Mouse (Mus musculus): ENCODE measurements around the gene Agrp.

Gene Agrp

GRCm38 (mm10) chr8:105546384-105547350, 90.5 kb downstream of the Agrp start:
- no peak for DNase-seq

DNA sequence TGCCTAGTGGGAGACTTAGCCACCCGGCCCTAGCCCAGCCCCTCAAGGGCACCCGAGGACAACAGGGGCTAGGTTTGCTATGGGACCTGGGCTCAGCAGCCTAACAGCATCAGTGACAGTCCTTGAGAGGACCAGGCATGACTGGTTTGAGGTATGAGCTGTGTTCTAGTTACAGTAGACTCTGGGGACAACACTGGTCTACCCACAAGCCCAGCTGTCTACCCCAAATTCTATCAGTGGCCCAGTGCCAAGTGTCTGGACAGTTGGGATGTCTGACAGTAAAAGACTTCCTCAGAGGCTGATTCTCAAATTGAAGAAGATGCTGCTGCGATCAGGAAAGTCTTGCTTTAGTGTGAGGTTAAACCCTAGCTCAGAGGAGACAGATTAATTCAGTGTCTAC, 91.9 kb downstream of the Agrp start:
- no peak for DNase-seq

- no peak for DNase-seq
Measured at GRCm38 (mm10) chr8:105544544-105545205, 92.5 kb downstream of the Agrp start.

- no peak for DNase-seq
Measured at GRCm38 (mm10) chr8:105543703-105544102, 93.5 kb downstream of the Agrp start.

- no peak for DNase-seq
Measured at GRCm38 (mm10) chr8:105542808-105543207, 94.4 kb downstream of the Agrp start.

DNA sequence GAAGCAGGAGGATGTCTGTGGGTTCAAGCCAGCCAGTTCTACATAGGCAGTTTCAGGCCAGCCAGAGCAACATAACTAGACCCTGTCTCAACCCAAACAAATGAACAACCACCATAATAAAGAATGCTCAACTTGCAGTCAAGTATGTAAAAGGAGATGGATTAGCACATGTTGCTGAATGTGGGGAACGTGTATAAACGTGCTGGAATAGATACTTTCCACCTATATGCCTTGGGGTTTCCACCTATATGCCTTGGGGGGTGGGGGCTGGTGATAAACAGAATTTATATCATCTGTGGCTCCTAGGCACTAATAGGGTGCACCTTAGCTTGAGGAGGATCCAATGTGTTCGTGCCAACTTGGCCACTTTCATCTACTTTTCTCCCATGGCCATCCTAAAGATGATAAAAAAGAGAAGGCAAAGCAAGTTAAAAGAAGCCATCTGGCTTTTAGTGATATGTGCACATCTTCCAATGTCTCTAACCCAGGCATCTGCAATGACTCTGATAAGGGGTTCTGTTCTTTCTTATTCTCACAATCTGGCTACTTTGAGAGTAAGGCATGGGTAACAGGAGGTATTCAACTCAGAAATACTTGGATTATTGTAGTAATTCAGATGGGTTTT, 95.0 kb downstream of the Agrp start:
- no peak for DNase-seq

DNA sequence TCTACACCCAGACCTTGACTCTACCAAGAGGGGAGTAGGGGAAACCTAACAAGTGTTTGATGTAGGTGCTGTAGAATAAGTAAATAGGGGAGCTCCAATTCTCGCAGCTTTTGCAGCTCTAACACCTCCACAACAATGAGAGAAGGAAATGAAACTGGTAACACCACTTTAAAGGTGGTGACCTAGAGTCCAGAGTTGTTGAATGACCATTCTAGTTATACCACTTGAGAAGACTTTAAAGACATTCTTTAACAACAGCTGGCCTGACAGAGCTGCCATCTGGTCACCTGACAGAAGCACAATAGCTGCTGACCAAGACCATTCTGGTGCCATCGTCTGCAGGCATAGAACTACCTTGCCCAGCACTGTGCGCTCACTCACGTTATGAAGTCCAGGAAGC, 98.3 kb downstream of the Agrp start:
- DNase-seq: no peak

DNA sequence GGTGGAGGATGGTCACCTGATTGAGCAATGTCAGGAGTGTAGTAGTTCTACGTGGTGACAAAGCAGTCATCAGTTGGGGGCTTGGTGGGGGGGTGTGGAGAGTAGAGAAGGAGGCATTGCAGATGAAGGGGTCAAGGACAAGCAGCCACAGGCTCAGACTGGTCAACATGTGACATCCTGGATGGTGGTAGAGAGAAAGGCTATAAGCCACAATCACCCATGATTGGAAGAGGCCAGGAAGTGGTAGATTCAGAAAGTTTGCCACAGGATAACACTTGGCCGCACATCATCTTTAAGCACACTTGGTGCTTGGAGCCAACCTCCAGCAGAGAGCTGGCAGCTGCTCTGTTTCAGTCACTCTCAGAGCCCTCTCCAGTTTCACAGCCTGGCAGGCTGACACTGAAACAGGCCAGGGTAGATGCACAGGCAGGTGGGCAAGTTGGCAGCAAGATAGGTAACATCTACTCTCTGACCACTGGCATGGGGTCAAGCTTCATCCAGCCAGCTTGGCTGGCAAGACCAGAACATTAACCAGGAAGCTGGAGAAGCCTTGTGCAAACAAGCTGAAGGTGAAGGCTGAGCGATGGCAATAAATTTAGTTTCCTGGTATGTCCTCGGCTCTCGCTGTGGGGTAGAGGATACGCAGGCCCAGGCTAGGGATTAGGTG, 100.0 kb downstream of the Agrp start:
- no peak for DNase-seq

- no peak for DNase-seq
Measured at GRCm38 (mm10) chr8:105536546-105536945, 100.6 kb downstream of the Agrp start.

GRCm38 (mm10) chr8:105533892-105534329, 103.3 kb downstream of the Agrp start:
- peak; percentile 79 for DNase-seq

- no peak for DNase-seq
Measured at GRCm38 (mm10) chr8:105533439-105533838, 103.8 kb downstream of the Agrp start.

- DNase-seq: no peak
Measured at GRCm38 (mm10) chr8:105531774-105532173, 105.4 kb downstream of the Agrp start.

DNA sequence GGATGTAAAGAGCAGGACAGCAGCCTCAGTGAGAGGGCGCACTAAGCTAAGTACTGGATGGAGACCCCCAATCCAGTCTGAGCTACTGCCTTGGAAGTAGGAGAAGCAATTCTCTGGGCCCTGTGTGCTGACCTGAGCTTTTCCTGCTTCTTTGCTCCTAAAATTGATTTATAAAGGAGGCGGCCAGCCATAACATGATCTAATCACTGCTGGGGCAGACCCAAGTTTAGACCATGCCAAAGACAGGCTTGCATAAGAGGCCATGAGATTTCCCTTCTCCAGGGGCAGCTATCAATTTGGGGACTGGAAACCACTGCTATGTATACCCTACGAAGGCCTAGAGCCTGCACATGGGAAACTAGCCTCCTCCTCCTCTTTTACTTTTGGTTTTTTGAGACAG, 107.9 kb downstream of the Agrp start:
- no peak for DNase-seq

DNA sequence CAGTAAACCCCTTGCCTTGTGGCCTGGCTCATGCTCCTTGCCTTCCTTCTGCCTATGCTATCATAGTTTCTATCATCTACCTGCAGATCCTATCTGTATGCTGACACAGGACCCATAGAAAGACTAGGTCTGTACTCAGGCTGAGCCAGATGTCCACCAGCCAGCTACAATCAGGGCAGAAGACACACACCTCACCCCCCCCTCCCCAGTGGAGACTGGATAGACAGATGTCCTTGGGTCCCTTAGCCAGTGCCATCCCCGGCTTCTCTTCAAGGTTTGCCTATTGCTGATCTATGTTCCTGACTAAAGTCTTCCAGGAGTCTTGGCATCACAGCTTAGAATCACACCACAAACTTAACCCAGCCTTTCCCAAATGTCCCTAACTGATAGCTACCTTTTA, 109.0 kb downstream of the Agrp start:
- no peak for DNase-seq

DNA sequence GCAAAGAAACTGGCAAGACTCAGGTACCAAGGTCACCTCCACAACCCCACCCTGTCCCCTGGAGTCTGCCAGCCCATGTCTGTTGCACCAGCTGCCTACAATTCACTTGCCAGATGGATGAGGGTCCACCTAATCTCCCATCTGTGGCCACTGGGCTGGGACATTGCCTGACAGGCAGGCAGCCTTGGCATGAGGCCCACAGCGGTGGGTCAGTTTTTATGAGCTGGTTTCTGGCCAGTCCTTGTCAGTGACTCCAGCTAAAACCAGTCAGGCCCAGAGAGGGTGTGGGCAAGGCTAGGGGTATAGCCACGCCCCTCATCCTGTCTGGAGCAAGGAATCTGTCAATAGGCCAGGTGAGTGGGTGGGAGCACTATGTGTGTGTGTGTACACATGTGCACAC, 110.1 kb downstream of the Agrp start:
- peak; percentile 72 for DNase-seq

DNA sequence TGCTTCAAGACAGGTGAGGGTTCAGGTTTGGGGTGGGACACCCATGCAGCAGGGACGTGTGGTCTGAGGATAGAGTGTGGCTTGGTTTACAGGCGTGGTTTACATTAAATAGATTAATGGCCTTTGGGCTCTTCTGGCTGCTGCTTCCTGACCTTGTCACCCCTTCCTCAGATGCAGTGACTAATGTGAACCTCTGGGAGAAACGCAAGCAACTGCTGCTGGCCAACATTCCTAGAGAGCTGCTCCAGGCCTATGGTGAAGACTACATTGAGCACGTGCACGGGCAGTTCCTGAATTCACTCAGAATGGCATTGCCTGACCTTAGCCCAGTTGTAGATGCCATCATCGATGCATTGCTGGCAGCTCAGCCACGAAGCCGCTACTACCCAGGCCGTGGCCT, 114.3 kb downstream of the Agrp start:
- DNase-seq: no peak

- no peak for DNase-seq
Measured at GRCm38 (mm10) chr8:105521995-105522769, 115.0 kb downstream of the Agrp start.

DNA sequence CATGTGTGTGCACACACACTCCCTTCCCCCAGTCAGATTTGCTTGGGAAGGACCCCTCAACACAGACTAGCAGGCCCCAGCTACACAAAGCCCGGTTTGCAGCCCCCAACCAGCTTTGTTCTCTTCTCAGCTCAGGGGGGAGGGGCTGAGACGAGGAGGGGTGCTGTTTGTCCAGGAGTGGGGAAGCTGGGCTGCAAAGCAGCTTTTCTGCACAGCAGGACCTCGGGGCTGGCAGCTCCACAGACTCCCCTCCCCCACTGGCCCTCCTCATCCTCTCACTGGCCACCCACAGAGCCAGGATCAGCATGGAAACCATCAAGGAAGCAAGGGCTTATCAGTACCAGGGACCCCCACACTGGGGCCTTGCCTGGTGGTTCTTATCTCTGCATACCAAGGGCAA, 116.1 kb downstream of the Agrp start:
- DNase-seq: no peak

- DNase-seq: no peak
Measured at GRCm38 (mm10) chr8:105520521-105520920, 116.7 kb downstream of the Agrp start.

GRCm38 (mm10) chr8:105519591-105519990, 117.6 kb downstream of the Agrp start:
- DNase-seq: no peak

DNA sequence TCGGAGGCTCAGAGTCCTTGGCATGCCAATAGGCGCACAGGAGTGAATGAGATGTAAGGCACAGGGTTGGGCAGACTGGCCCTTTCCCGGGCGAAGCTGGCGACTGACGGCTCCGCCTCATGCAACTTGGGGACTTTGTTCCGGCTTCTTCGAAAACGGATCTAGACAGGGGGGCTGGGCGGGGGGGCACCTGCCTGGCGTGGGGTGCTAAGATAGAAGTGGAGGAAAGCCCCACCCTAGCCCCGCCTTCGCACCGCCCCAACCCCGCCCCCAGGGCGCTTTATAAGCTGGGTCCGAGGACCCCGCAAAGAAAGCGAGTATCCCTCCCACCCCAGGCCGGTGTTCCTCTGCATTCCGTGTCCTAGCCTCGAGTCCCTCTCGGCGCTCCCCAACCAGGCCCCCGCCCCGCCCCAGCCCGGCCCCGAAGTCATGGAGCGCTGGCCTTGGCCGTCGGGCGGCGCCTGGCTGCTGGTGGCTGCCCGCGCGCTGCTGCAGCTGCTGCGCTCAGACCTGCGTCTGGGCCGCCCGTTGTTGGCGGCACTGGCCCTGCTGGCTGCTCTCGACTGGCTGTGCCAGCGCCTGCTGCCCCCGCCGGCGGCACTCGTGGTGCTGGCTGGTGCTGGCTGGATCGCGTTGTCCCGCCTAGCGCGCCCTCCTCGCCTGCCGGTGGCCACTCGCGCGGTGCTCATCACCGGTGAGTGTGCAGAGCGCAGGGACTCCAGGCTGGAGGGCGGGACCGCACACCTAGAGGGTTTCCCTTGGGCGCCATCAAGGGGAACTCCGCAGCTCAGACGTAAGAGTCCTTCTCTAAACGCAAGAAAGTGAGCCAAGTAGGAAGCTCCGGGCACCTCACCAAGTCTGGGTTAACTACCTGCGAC, 118.5 kb downstream of the Agrp start, which contains the start of gene Hsd11b2:
Gene Hsd11b2 (plus strand): TSS at position 320 of the 878 bp plus-strand sequence.
- peak; percentile 68 for DNase-seq
